Mouse (Mus musculus): ENCODE results near the gene Sdccag8.
"Not testable (repeated sequence)": the region's sequence is repeated elsewhere in the genome, so short reads cannot be mapped to it uniquely, and the experiment has no call there.

Gene Sdccag8

GRCm38 (mm10) chr1:176827945-176828485, 13.6 kb downstream of the Sdccag8 start:
- intact Hi-C loops (cut with DNase I): no loop called here

GRCm38 (mm10) chr1:176828666-176829065, 14.2 kb downstream of the Sdccag8 start:
- intact Hi-C loops (cut with DNase I): no loop called here

- intact Hi-C loops (cut with DNase I): no loop called here
These were observed 17.6 kb downstream of the Sdccag8 start for GRCm38 (mm10) chr1:176832071-176832470.

GRCm38 (mm10) chr1:176832607-176833006, 18.1 kb downstream of the Sdccag8 start:
- intact Hi-C loops (cut with DNase I): no loop called here

GRCm38 (mm10) chr1:176833257-176833656, 18.8 kb downstream of the Sdccag8 start:
- intact Hi-C loops (cut with DNase I): no loop called here

- intact Hi-C loops (cut with DNase I): no loop called here
These were observed 19.5 kb downstream of the Sdccag8 start for GRCm38 (mm10) chr1:176833948-176834347.

GRCm38 (mm10) chr1:176834880-176835279, 20.4 kb downstream of the Sdccag8 start:
- intact Hi-C loops (cut with DNase I): no loop called here

- intact Hi-C loops (cut with DNase I): no loop called here
These were observed 21.2 kb downstream of the Sdccag8 start for GRCm38 (mm10) chr1:176835501-176836294.

GRCm38 (mm10) chr1:176836562-176836961, 22.1 kb downstream of the Sdccag8 start:
- intact Hi-C loops (cut with DNase I): not testable (repeated sequence)

GRCm38 (mm10) chr1:176845082-176845977, 30.9 kb downstream of the Sdccag8 start:
- intact Hi-C loops (cut with DNase I): no loop called here

- intact Hi-C loops (cut with DNase I): no loop called here
These were observed 32.8 kb downstream of the Sdccag8 start for GRCm38 (mm10) chr1:176847118-176847859.

GRCm38 (mm10) chr1:176848613-176849290, 34.3 kb downstream of the Sdccag8 start:
- intact Hi-C loops (cut with DNase I): no loop called here

- intact Hi-C loops (cut with DNase I): no loop called here
These were observed 34.9 kb downstream of the Sdccag8 start for GRCm38 (mm10) chr1:176849377-176849776.

- intact Hi-C loops (cut with DNase I): no loop called here
These were observed 36.9 kb downstream of the Sdccag8 start for GRCm38 (mm10) chr1:176851401-176851800.

- intact Hi-C loops (cut with DNase I): no loop called here
These were observed 38.5 kb downstream of the Sdccag8 start for GRCm38 (mm10) chr1:176852813-176853590.

GRCm38 (mm10) chr1:176861981-176862644, 47.7 kb downstream of the Sdccag8 start:
- intact Hi-C loops (cut with DNase I): loop anchor here (2.0 to 10.0 kb wide), 4 partner anchors 90 to 927 kb away; no protein-coding TSS in a partner anchor

- intact Hi-C loops (cut with DNase I): no loop called here
These were observed 56.0 kb downstream of the Sdccag8 start for GRCm38 (mm10) chr1:176870501-176870900.

- intact Hi-C loops (cut with DNase I): no loop called here
These were observed 57.5 kb downstream of the Sdccag8 start for GRCm38 (mm10) chr1:176871975-176872374.

- intact Hi-C loops (cut with DNase I): no loop called here
These were observed 59.0 kb downstream of the Sdccag8 start for GRCm38 (mm10) chr1:176873463-176873862.
